Mouse (Mus musculus) megakaryocyte-erythroid progenitor cell, adult 5-6 weeks (primary cell): ENCODE results near the gene Tmem14c. TPM values are rescaled to one million over a fixed set of nuclear protein-coding genes. Genes with fewer than 3 reads are reported as not detected.

Experiments
- total RNA-seq, 2 experiments: library from RNA; stranded (forward) in 1 of 2; stranded (reverse) in 1 of 2; fragments of 200-1000, 215-1000 nt in 1 of 2; fragments of >200 nt in 1 of 2; fragmentation: Nextera tagmentation in 1 of 2; gene quantifications; 2 replicates each; pipeline ENCODE4 v1.2.3; 2014 to 2017

Gene Tmem14c
- total RNA-seq, 2 experiments from 2014 or later: 226 to 522 TPM

Other genes with a start within 250 kb of the Tmem14c start
- 7.6 and 10.8 TPM in 2 replicates for gene Gcnt2, start 156.5 kb upstream of the Tmem14c start, total RNA-seq (2014; fragmentation: Nextera tagmentation)
- gene Gcnt2, start 156.5 kb upstream of the Tmem14c start, total RNA-seq (2017): 6.3 and 23.7 TPM in 2 replicates
- 71.9 and 77.4 TPM in 2 replicates for gene Pak1ip1, start 15.3 kb upstream of the Tmem14c start, total RNA-seq (2014; fragmentation: Nextera tagmentation)
- 139 and 140 TPM in 2 replicates for gene Pak1ip1, start 15.3 kb upstream of the Tmem14c start, total RNA-seq (2017)
- gene Mak, start 63.4 kb downstream of the Tmem14c start, total RNA-seq (2014; fragmentation: Nextera tagmentation): not detected in 2 replicates
- not detected in 2 replicates for gene Mak, start 63.4 kb downstream of the Tmem14c start, total RNA-seq (2017)
- gene Gcm2, start 94.7 kb downstream of the Tmem14c start, total RNA-seq (2014; fragmentation: Nextera tagmentation): not detected in 2 replicates
- gene Gcm2, start 94.7 kb downstream of the Tmem14c start, total RNA-seq (2017): not detected in 2 replicates
- gene Sycp2l, start 98.0 kb downstream of the Tmem14c start, total RNA-seq (2014; fragmentation: Nextera tagmentation): not detected in 2 replicates
- not detected in 2 replicates for gene Sycp2l, start 98.0 kb downstream of the Tmem14c start, total RNA-seq (2017)
- not detected in 2 replicates for gene Elovl2, start 204.1 kb downstream of the Tmem14c start, total RNA-seq (2014; fragmentation: Nextera tagmentation)
- not detected in 2 replicates for gene Elovl2, start 204.1 kb downstream of the Tmem14c start, total RNA-seq (2017)
- 24.5 and 26.4 TPM in 2 replicates for gene Smim13, start 233.6 kb downstream of the Tmem14c start, total RNA-seq (2014; fragmentation: Nextera tagmentation)
- 23.5 and 28.6 TPM in 2 replicates for gene Smim13, start 233.6 kb downstream of the Tmem14c start, total RNA-seq (2017)